Mouse (Mus musculus) lung, postnatal 10 days (tissue): ENCODE results near the gene Ms4a4c.
"Not testable (repeated sequence)": the region's sequence is repeated elsewhere in the genome, so short reads cannot be mapped to it uniquely, and the experiment has no call there.

Source experiments
- DNase-seq: peaks from one replicate; pipeline ENCODE4 v3.0.0; 2021

Ms4a4c gene

DNA sequence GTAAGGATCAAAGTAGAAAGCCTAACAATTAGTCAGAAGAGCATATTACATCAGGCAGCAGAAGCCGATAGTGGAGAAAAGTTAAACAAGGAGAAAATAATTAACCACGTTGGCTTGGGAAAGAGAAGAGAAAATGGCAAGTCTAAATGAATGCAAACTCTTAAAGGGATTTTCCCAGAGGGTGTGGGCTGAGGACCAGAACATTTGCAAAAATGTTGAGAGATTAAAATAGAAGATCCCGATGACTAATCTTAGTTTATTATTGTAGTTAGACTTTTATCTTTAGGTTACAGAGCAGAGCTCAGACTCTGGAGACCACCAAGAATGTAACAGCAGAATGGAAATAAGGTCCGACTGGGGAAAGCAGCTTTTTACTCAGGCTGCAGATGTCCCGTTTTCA, 61.9 kb downstream of the Ms4a4c start:
- no peak for DNase-seq

DNA sequence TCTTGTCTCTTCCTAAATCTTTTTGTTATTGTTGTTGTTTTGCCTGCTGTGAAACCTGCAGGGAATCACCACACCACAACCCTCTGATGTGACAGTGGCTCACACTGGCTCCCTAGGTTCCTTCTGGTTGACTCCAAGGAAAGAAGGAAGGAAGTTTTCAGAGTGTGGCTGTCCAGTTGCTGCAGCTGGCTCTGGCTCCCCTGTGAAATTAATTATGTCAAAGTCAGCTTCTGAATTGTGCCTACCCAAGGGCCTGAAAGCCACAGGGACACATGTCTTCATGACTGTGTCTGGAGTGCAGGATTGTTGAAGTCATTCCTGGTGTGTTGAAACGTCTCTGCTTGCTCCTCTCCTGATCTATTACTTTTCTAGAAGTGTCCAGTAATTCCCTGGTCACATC, 63.8 kb downstream of the Ms4a4c start:
- not testable (repeated sequence) for DNase-seq

- not testable (repeated sequence) for DNase-seq
Observed at GRCm38 (mm10) chr19:11469215-11469614, 64.6 kb downstream of the Ms4a4c start, which contains the start of gene Ms4a6c. Gene Ms4a6c (plus strand): TSS chr19:11469366.
